Mouse (Mus musculus): ENCODE measurements around the gene Rin2.

The Rin2 gene

DNA sequence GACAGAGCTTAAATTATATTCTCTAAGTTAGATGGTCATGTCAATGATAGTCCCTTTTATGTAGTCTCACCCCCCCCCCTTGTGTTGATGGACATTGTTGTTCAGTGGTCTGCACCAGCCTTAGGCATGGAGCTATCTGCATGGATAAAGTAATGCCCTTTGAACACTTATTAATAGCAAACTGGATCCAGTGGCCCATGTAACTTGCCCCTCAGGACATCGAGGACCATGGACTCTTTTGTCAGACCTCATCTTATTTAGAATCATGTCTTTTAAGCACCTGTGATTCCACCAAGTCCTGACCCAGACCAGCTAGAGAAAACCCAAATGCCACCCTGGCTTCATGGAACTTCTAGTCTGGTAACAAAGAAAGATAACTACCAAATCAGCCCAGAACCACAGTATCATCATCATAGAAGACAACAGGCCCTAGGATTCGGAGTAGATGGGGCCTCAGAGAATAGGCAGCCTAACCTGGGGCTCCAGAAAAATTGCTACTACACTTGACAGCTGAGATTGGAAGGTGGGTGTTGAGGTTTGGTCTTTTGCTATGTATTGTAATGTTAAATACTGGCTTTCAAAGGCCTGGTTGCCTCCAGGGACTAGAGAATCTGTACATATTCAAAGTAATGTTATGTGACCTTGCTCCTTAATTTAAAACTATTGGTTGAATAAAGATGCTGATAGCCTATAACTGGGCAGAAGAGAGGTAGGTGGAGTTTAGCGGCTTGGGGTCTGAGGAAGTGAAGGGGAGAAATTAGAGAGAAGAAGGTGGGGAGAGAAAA, 113.7 kb downstream of the Rin2 start:
- in situ Hi-C loops (cut with MboI) = no loop called here

DNA sequence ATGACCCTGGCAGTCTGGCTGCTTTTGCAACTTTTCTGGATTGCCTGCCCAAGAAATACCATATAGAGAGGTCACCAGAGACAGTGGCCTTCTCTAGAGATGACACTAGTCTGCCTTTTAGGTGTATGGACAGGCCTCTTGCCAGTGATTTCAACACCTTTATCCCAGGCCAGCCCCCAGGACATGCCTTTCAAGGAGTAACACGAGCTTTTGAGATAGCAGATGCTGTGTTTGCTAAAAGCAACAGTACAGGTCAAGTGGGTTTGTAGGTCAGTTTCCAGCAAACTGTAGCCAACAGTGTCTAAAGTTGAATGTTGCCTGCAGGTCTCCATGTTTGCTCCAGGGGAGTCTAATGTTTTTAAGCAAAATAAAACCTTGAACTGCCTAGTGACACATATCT, 118.7 kb downstream of the Rin2 start:
- in situ Hi-C loops (cut with MboI) = no loop called here

DNA sequence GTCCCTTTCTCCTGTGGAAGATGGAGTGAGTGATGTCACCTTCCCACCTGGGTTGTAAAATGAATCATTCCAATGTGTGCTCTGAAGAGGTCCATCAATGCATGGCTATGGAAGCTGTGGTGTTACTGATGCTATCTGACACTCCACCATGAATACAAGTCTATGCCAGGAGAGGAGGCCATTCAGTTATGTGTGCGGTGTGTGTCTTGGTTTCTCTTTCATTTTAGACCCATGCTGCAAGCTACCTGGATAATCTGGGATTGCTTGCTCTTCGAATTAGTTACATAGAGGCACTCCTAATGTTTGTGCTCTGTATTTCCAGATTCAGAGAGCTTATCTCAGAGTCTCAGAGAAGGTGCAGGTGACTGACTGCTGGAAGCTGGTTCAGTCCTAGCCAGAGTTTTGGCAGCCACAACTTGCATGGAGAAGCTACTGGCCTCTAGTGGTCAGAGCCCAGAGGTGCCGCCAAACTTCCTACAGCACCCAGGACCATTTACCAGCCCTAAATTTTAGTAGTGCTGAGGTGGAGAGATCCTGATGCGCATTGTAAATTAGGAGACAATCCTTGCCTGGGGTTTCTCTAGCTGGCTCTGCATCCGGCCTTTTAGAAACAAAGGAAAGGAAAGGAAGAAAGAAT, 119.4 kb downstream of the Rin2 start:
- in situ Hi-C loops (cut with MboI) = no loop called here

DNA sequence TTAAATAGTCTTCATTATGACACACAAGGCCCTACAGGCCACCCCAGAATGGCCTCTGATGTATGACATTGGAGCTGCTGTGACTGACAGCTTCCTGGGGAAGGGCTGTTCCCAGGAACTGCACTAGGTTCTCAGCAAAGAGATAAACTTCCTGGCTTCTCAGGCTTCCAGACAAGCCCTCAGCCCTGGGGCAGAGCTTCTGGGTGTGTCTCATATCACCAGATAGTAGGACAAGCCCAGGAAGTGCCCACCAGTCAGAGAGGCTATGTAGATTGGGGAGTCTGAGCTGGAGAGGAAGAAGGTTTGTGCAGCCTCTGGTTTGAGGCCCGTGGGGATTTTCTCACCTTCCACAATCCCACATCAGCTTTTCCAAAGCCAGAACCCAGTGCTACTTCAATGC, 122.8 kb downstream of the Rin2 start:
- in situ Hi-C loops (cut with MboI) = no loop called here

DNA sequence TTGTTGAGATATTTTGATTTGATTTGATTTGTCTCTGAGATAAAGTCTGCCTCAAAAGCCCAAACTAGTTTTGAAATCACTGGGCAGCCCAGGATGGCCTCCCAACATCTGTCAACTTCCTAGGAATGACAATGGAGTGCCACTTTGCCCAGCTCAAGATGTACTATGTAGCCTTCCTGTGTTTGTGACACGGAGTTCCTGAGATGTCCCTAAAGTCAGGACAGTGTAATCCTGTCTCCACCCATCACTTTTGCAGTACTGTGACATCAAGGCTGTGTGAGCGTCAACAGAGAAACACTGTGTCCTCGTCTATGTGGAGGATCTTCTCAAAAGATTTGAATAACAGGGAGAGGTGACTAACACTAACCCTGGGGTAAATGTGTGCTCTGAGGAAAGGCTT, 123.9 kb downstream of the Rin2 start:
- in situ Hi-C loops (cut with MboI) = no loop called here

DNA sequence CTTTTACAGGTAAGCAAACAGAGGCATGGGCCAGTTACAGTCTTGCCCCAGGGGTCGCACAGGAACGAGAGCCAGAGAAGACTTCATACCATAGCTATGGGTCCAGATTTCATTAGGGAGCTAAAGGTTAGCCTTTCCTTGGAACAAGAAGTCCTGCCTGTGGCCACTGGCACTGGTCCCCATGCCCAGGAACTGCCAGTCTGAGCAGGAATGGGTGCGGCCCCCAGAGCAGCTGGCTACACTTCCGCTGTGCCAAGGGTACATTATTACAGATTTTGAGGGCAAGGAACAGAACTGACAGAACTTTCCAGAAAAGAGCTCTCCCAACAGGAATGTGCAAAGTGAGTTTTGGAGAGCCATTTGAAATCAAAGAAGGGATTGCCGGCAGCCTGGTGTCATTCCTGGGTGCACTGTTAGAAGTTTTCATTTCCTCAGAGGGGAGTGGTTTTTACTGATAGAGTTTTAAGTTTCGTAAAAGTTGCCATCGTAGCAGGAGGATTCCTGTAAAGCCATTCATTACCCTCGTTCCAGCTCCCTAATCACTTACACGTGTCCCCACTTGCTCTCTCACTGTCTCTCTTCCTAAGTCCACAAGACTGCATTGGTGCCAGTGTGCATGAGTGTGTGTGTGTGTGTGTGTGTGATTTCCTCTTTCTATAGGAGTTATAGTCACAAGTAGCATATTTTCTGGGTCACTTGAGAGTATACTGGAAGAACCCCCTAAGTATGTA, 126.5 kb downstream of the Rin2 start:
- in situ Hi-C loops (cut with MboI) = no loop called here

DNA sequence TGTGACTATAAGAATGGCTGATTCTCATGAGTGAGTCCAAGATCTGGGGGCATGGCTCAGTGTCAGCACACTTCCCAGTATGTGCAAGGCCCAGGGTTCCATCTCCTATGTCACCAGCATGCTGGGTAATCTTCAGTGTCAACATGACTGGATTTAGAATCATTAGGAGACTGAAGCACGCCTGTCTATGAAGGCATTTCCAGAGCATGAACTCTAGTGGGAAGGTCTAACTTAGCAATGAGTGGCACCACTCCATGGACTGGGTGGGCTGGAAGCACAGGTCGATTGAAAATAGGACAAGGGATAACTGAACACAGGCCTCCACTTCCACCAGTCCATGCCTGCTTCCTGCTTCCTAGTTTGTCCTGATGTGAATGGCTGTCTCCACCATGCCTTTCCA, 127.6 kb downstream of the Rin2 start:
- in situ Hi-C loops (cut with MboI) = no loop called here

DNA sequence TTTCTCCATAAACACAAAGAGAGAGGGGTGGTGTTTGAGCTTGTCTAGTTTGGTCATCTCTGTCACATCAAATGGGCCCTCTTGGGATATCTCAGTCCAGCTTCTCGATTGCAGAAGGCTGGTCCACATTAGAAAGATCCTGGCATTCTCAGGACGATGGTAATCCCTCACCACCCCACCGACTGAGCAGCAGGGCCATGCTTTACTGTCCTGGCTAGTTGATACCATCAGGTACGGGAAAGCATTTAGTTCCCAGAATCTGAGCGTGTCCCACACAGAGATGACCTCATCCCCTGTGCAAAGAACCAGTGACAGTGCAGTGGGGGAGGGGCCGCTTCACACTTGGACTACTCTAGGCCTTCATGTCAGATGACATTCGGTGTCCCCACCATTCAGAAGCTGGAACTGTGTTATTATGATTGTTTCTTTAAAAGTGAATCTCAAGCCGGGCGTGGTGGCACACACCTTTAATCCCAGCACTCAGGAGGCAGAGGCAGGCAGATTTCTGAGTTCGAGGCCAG, 128.9 kb downstream of the Rin2 start:
- in situ Hi-C loops (cut with MboI) = no loop called here

DNA sequence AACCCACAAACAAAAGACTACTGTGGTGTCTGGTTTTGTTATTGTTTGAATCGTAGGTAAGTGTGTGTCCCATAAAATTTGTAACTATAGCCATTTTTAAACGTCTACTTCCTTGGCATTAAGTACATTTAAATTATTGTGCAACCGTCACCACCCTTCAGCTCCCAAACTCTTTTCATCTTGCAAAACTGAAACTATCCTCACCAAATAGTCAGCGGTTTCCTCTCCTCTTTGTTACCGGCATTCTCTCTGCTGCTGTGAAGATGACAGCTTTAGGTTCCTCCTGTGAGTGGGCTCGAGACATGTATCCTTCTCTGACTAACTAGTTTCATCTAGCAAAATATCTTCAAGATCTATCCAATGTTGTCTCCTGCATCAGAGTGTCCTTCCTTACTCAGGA, 129.5 kb downstream of the Rin2 start:
- in situ Hi-C loops (cut with MboI) = no loop called here

DNA sequence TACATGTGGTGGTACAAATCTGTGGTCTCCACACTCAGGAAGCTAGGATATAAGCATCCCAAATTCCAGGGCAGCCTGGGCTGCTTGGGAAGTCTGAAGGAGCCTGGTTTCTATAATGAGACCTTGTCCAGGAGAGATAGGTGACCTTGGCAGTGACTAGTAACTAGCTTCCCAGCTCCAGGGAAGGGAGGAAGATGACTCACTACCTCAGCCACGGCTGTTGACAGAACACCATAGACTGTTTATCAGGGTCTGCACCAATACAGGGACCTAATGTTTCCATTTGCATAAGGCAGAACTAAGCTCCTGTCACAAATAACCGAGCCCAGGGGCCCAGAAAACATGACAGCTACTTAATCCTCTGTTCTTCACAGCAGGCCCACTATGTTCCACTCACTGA, 132.3 kb downstream of the Rin2 start:
- in situ Hi-C loops (cut with MboI) = no loop called here

DNA sequence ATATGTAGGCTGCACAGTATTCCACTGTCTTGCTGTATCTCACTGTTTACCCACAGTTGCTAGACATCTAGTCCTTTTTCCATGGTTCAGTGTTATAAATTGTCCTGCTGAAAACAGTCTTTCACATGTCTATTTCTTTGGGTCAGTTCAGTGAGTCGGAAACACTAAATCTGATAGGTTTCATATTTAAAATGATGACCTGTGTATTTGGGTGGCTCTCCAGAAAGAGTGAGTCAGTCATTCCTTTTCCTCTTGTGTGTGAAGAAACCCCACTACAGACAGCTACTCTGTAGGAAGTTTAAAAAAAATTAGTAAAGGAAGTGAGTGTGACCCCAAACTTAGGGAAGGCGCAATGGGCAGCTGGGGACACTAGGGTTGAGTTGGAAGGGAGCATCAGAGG, 133.2 kb downstream of the Rin2 start:
- in situ Hi-C loops (cut with MboI) = no loop called here

DNA sequence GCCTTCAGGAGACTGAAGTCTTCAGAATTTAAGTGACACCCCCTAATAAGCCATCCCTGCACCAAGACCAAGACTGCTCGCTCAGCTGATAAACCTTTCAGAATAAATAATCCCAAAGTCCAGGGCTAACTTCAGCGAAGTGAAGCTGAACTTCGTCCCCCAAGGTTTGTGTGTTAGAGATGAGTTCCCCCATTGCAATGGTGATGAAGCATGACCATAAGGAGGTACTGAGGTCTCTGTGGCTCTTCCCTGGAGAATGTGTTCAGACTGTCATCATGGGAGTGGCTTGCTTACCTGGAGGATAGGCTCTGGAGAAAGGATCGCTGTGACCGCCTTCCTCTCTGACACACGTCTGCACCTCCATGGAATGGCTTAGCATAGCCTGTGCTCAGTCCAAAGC, 133.7 kb downstream of the Rin2 start:
- in situ Hi-C loops (cut with MboI) = no loop called here

DNA sequence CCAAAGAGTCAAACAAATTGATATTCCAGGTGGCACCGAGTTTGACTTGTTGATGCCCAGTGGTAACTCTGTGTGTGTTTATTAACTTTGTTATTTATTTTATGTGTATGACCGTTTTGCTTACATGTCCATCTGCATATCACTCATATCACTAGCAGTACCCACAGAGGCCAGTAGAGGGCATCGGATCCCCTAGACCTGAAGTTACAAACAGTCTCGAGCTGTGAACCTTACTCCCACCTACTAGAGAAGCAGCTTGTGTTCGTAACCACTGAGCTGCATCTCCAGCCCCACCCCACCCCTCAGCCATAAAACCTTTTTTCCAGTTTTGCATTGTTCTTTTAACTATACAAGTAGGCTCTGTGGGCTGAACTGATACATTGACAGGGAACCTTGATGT, 135.7 kb downstream of the Rin2 start:
- in situ Hi-C loops (cut with MboI) = no loop called here

DNA sequence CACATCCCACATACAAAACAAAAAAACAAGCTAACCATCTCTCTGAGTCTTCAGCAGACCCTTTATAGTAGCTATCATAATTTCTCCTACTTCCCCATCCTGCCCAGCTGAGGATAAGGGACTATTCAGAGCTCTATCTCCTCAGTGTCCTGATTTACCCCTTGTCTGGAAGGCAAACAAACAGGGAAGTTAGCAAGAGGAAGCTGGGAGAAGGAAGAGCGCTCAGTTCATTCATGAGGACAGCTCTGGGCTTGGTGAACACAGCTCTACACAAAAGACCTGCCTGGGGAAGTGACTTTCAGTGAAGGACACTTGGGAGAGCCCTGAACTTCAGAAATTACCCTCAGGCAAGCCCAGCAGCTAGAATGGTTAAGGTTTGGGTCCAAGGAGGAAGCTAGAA, 137.8 kb downstream of the Rin2 start:
- in situ Hi-C loops (cut with MboI) = no loop called here

DNA sequence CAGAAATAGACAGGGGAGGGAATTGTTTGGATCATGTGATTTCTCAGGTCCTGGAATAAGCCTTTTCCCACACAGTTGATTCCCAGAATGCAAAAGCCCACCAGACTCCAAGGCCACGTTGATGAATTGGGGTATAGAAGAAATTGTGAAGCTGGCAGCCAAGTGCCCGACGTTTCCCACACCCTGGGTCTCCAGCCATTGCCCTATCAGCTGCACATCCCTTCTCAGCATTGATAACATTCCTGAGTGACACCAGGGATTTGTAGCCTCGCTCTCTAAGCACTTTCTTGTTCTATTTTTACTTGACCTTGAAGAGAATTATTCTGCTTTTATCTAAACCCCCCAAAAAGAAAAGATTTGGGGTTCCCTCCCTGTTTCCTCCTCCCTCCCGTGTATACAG, 142.2 kb downstream of the Rin2 start:
- in situ Hi-C loops (cut with MboI) = no loop called here

DNA sequence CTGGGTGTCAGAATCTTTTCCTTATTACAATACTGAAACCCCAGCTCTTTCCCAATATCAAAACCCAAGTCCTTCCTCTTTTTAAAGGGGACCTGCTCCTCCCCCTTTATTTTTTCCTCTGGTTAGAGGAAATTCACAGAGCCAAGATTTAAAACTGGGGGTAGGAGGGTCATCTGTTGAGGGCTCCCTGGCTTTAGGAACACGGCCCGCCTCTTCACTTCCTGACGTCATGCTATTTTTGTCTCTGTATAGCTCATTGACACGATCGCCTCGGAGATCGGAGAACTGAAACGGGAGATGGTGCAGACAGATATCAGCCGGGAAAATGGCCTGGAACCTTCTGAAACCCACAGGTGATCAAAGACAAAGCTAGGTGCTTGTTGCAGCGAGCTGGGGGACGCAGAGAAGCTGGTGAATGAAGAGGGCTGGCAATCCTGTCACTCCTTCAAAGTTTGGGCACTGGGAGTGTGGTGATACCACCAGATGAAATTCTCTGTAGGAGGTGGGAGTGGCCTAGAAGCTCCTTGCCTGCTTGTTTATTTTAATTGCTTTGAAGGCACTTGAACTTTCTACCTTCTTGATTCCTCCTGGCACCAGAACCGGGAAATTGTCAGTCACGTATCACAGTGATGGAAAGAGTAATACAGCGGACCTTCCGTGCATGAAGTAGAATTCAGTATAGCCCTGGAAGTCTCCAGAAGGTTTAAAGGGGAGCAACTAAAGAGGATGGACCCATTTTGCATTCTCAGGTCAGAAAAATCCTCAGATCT, 147.2 kb downstream of the Rin2 start:
- in situ Hi-C loops (cut with MboI) = no loop called here

DNA sequence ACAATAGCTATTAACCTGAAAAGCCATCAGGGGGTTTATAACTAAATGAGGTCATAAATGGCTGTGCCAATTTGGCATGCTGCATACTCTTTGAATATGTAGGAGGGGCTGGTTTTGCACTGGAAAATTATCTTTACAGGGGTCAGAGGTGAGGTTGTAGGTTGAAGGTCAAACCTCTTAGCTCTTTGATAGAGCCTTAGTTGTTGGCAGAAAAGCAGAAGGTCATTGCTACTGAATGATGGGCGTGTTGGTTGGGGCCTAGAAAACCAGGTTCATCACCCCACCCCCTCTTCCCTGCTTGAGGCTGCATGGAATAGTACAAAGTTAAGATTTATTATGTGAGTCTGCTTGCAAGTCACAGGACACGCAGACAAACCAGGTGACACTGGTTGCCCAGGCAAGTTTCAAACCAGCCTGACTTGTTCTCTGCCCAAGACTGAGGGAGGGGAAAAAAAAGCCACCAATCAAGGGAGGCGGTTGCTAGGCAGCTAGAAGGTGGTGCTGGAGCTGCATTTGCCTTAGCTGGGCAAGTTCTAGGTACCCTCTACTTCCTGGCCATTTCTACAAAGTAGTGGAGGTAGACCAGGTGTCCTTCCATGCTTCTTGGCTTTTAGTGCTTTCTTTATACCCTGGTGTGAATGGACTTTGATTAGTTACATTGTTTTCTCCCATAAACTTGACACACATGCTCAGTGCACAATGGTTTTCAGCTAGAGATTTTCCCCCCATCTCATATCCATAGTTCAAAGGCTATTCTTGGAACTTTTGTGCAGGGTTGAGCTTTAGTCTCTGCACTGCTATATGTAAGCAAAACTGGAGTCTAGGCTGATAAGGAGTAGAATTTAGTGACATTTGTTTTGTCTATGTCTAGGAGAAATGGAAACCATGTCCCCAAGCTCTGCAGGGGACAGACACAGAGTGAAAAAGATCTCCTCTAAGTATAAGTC, 148.0 kb downstream of the Rin2 start:
- in situ Hi-C loops (cut with MboI) = no loop called here

DNA sequence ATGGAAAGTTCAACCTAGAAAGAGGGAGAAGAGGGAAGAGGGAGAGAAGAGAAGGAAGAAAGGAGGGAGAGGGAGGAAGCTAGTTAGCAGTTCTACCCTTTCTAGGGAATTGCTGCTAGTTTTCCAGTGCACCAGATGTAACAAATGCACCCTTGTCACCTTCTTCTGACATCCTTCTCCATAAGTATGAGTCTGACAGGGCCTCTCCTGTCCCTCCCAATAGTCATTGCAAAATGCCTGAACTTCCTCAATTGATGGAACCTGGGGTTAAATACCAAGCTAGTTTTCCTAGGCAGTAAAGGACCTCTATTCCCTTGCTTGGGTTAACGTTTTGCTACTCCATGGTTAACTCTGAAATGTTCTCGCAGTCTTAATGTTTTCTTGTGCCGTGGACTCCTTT, 149.7 kb downstream of the Rin2 start:
- in situ Hi-C loops (cut with MboI) = no loop called here

DNA sequence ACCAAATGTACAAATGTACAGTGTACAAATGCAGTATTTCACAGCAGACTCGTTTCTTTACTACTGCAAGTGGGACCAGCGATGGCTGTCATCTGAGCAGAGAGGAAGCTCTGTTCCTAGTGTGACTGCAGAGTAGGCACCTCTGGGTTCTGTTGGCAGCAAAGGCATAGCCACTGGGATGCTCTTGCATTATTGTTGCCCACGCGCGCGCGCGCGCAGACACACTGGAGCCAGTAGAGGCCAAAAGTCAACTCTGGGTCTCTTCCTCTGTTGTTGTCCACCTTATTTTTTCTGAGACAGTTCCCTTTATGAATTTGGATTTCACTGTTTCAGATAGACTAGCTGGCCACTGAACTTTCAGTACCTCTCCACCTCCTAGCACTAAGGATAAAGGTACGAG, 150.2 kb downstream of the Rin2 start:
- in situ Hi-C loops (cut with MboI) = no loop called here

DNA sequence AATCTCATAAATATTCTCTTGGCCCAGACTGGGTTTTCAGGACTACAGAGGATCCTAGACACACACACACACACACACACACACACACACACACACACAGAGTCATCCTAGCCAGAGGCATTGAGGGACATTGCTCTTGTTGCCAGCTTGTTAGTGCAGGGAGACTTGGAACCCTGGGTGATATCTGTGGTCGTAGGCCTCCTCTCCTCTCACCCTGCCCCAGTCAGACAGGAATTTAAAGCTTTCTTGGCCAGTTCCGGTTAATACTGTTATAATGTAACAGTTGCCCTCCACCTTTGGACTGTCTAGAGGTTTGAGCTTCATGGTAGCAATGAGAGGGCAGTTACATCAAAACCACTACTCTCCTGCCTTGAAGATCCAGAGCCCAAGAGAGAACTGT, 152.9 kb downstream of the Rin2 start:
- in situ Hi-C loops (cut with MboI) = no loop called here

DNA sequence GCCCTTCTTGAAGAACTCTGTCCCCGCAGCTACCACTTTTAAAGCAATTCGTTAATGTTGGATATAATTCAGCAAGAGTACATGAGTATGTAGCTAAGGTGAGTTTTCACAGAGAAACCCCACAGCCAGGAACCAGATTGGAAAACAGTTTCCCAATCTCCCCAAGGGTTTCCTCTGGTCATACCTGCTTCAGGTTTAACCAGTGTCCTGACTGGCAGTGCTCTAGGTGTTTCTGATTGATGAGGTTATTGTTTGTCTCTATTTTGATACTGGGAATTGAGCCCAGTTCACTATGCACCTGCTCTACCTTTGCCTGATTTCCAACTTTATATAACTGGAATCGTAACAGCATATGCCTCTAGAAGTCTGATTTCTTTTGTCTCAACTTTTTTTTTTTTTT, 153.6 kb downstream of the Rin2 start:
- in situ Hi-C loops (cut with MboI) = no loop called here
